In the genomic region with DNA sequence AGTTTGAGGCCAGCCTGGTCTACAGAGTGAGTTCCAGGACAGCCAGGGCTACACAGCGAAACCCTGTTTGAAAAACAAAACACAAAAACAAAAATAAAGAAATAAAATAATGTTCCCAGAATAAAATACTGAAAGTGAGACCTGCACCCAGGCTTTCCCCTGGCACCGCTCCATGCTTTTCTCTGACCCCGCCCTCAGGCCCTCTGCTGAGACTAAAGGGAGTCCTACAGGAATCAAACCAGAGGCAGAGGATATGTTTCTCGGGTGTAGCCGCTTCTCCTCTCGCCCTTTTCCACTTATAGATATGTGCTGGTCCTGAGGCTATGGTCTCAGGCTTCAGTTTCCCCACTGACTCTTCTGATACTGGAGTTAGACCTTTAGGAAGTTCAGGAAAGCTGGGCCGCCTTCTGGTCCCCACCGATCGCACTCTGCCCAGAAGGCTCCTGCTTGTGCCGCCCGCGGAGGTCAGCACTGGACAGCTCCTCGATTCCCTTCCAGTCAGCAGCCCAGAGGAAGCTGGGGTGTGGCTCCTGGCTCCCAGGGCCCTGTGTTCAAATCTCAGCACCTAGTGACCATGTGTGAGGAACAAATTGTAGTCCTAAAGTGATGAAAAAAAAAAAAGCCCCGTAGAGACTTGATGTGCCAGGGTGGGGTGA, we compare ENCODE assay signal across 13 mouse cellular contexts. TPM values are rescaled to one million over a fixed set of nuclear protein-coding genes. Genes with fewer than 3 reads are reported as not detected.
A peak's percentile ranks its signal among the peaks of the same experiment; 100 is the strongest.
DNase-seq lines count a peak whose midpoint lies in the region; ATAC-seq and TF ChIP-seq lines count a peak whose summit lies in the region.
"Had no signal": no experiment of that assay in that cellular context is flagged by ENCODE, and none has a peak within 500 bp of the region (broad histone marks: within the 10 kb centered on the region; RNA-seq: fewer than 3 reads in every experiment).

No protein-coding gene starts in this region.

- peak; percentile 22 to 60 for DNase-seq in heart, adult 2 months
- DNase-seq in heart, adult 8-10 months (ENCODE audit: low spot score), result no peak
- DNase-seq in testis, postnatal 10 days (ENCODE audit: low spot score), result peak; percentile 78
- no peak for DNase-seq in testis, postnatal 14 days (ENCODE audit: low spot score)
- peak; percentile 70 for DNase-seq in kidney, postnatal 14 days
- DNase-seq in retina, embryonic 14.5 days (ENCODE audit: low spot score), result no peak
- no peak for DNase-seq in layer of hippocampus, adult 8-10 months (ENCODE audit: low spot score in 2 of 2)
- DNase-seq: cerebellum, adult 18-20 months had no signal

- TF ChIP-seq CTCF in heart, adult 2 months (IDR thresholded peaks at IDR 0.05), result no peak

- H3K36me3 ChIP-seq in heart, adult 2 months (ENCODE audit: control insufficient read depth, insufficient read depth, low read length), result no peaks in the 10 kb centered on the region
- no peaks in the 10 kb centered on the region for H3K36me3 ChIP-seq in intestine, embryonic 16.5 days (ENCODE audit: control insufficient read depth, insufficient read depth, low read length)

- WGBS in heart, adult 2 months, result 25% methylated on average over 14 of the region's 14 CpGs
- 31% methylated on average over 14 of the region's 14 CpGs for WGBS in intestine, embryonic 16.5 days

- no peak for TF ChIP-seq POLR2A in heart, adult 2 months (IDR thresholded peaks at IDR 0.05; ENCODE audit: insufficient read depth, low read depth, low read length)

- no peak overlapping the region for H3K27ac ChIP-seq in heart, adult 2 months
- H3K27ac ChIP-seq in intestine, embryonic 16.5 days (ENCODE audit: low read length), result no peak overlapping the region

- no peaks in the 10 kb centered on the region for H3K9me3 ChIP-seq in intestine, embryonic 16.5 days (ENCODE audit: control insufficient read depth, low read length)

- peaks cover under 1% of the 10 kb centered on the region; the same call in 1 of the 2 replicates for H3K4me1 ChIP-seq in heart, adult 2 months (ENCODE audit: control insufficient read depth, insufficient read depth, low read length)
- H3K4me1 ChIP-seq in intestine, embryonic 16.5 days (ENCODE audit: control insufficient read depth, insufficient read depth, low read length), result peaks cover 17% of the 10 kb centered on the region

- intact Hi-C loops in heart, adult 2 months (cut with DNase I), result no loop called here

- H3K4me2 ChIP-seq in intestine, embryonic 16.5 days (ENCODE audit: low read depth, low read length), result no peak overlapping the region

- H3K9ac ChIP-seq in heart, adult 2 months (ENCODE audit: low read depth, low read length), result no peak overlapping the region
- H3K9ac ChIP-seq in intestine, embryonic 16.5 days (ENCODE audit: low read depth, low read length), result no peak overlapping the region

- TF ChIP-seq EP300 in heart, adult 2 months (IDR thresholded peaks at IDR 0.05; ENCODE audit: insufficient read depth, low read depth, low read length), result no peak

- ATAC-seq in intestine, embryonic 16.5 days, result no peak
- ATAC-seq: CD4-positive, CD25-positive, alpha-beta regulatory T cell, adult 4 months had no signal

- no peaks in the 10 kb centered on the region for H3K79me2 ChIP-seq in heart, adult 2 months (replicated peaks; ENCODE audit: control insufficient read depth, insufficient read depth, low read length)

- H3K27me3 ChIP-seq in heart, adult 2 months (ENCODE audit: control insufficient read depth, insufficient read depth, low read length), result no peaks in the 10 kb centered on the region
- peaks cover 11% of the 10 kb centered on the region; the same call in 1 of the 2 replicates for H3K27me3 ChIP-seq in intestine, embryonic 16.5 days (replicated peaks; ENCODE audit: control insufficient read depth, insufficient read depth, low read length)

- H3K4me3 ChIP-seq in heart, adult 2 months, result no peak overlapping the region
- H3K4me3 ChIP-seq in intestine, embryonic 16.5 days (ENCODE audit: low read length), result no peak overlapping the region
- H3K4me3 ChIP-seq: myocyte had no signal

RNA-seq across cellular contexts. Expression of a gene that starts 2.4 kb away (rescaled TPM):
- total RNA-seq in heart, adult 2 months (2021), result 1 to 10 TPM; 2.3 to 2.7 TPM
- 10.8 and 11.0 TPM in 2 replicates for polyA plus RNA-seq in heart, adult 2 months (2012; rRNA removed)
- 1 to 10 TPM; 1.8 to 3.7 (median 2.4) TPM for total RNA-seq in heart, adult 8-10 months (2022)
- total RNA-seq in layer of hippocampus, adult 8-10 months (2022), result 1 to 10 TPM; 1.1 to 2.9 (median 1.5) TPM
- polyA plus RNA-seq in intestine, embryonic 16.5 days (2015; fragmentation: Nextera tagmentation; extraction: Ambion mirVana), result 0.28 and 0.64 TPM in 2 replicates

RNA-seq across cellular contexts. Expression of a gene that starts 7.6 kb away (rescaled TPM):
- not detected for total RNA-seq in heart, adult 2 months (2021)
- polyA plus RNA-seq in heart, adult 2 months (2012; rRNA removed), result not detected in 2 replicates
- total RNA-seq in heart, adult 8-10 months (2022), result not detected
- not detected for total RNA-seq in layer of hippocampus, adult 8-10 months (2022)
- 3.3 and 4.1 TPM in 2 replicates for polyA plus RNA-seq in intestine, embryonic 16.5 days (2015; fragmentation: Nextera tagmentation; extraction: Ambion mirVana)
- total RNA-seq: gastrocnemius, postnatal 4 days; left cerebral cortex, postnatal 25 days had no signal
- polyA plus RNA-seq: CD4-positive, CD25-positive, alpha-beta regulatory T cell, adult 4 months had no signal

RNA-seq across cellular contexts. Expression of a gene that starts 22.7 kb away (rescaled TPM):
- total RNA-seq in heart, adult 2 months (2021), result not detected
- 0.06 and 0.12 TPM in 2 replicates for polyA plus RNA-seq in heart, adult 2 months (2012; rRNA removed)
- under 1 TPM in 1 of 4 experiments, not detected in 3; 0.06 TPM for total RNA-seq in heart, adult 8-10 months (2022)
- total RNA-seq in layer of hippocampus, adult 8-10 months (2022), result under 1 TPM in 2 of 4 experiments, not detected in 2; 0.14 to 0.16 TPM
- polyA plus RNA-seq in intestine, embryonic 16.5 days (2015; fragmentation: Nextera tagmentation; extraction: Ambion mirVana), result not detected in 2 replicates
- total RNA-seq: gastrocnemius, postnatal 4 days had no signal

RNA-seq across cellular contexts. Expression of a gene that starts 27.2 kb away (rescaled TPM):
- total RNA-seq in heart, adult 2 months (2021), result 100 to 1,000 TPM; 123 to 127 TPM
- 66.2 and 109 TPM in 2 replicates for polyA plus RNA-seq in heart, adult 2 months (2012; rRNA removed)
- total RNA-seq in heart, adult 8-10 months (2022), result 100 to 1,000 TPM in 3 of 4 experiments, 10 to 100 TPM in 1; 84.2 to 134 (median 114) TPM
- total RNA-seq in layer of hippocampus, adult 8-10 months (2022), result 100 to 1,000 TPM; 149 to 190 (median 160) TPM
- 37.3 and 52.2 TPM in 2 replicates for polyA plus RNA-seq in intestine, embryonic 16.5 days (2015; fragmentation: Nextera tagmentation; extraction: Ambion mirVana)

RNA-seq across cellular contexts. Expression of a gene that starts 28.6 kb away (rescaled TPM):
- 10 to 100 TPM; 46.5 to 48.0 TPM for total RNA-seq in heart, adult 2 months (2021)
- polyA plus RNA-seq in heart, adult 2 months (2012; rRNA removed), result 89.1 and 117 TPM in 2 replicates
- total RNA-seq in heart, adult 8-10 months (2022), result 10 to 100 TPM; 46.3 to 60.7 (median 50.6) TPM
- 100 to 1,000 TPM; 732 to 771 (median 756) TPM for total RNA-seq in layer of hippocampus, adult 8-10 months (2022)
- 24.9 and 25.6 TPM in 2 replicates for polyA plus RNA-seq in intestine, embryonic 16.5 days (2015; fragmentation: Nextera tagmentation; extraction: Ambion mirVana)

Comparison
In these comparisons a context has a peak if more than half of its experiments do, and no peak if none do; other contexts are left out.
1. DNase-seq: peak in heart, adult 2 months (2 of 2), testis, postnatal 10 days (single experiment) and kidney, postnatal 14 days (single experiment); none in heart, adult 8-10 months (single experiment), testis, postnatal 14 days (single experiment), retina, embryonic 14.5 days (single experiment) and layer of hippocampus, adult 8-10 months (0 of 2).